Mouse (Mus musculus): Measurements from ENCODE around the gene Hsh2d.

The Hsh2d gene

GRCm38 (mm10) chr8:72189417-72190214 is at the start of gene Hsh2d:
Gene Hsh2d, plus strand, starts transcription at chr8:72189638.
- no peak for DNase-seq (ENCODE audit: extremely low spot score, low read depth, low spot score)

DNA sequence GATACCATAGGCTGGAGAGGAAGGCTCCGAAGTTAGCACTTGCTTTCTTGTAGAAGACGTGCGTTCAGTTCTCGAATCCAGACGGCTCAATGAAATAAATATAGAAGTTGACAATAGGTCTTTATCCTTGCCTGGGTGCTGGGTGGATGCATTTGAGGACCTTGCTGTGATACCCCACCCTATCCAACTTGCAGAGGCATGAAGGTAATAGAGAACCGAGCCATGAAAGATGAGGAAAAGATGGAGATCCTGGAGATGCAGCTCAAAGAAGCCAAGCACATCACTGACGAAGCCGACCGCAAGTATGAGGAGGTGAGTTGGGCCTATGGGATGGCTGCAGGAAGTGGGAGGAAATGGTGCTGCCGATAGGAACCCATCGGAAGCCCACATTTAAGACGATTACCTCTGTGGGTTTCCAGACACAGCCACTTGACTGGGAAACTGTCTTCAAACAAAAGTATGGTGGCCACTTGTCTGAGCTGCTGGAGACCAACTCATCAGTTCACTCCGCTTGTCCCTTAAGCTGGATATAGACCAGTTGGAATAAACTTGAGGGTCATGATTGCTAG is 46.1 kb upstream of the Hsh2d start:
- DNase-seq (ENCODE audit: extremely low spot score, low read depth, low spot score) = no peak

- DNase-seq (ENCODE audit: extremely low spot score, low read depth, low spot score) = no peak
These were observed 45.0 kb upstream of the Hsh2d start for GRCm38 (mm10) chr8:72144345-72144975.

- no peak for DNase-seq (ENCODE audit: extremely low spot score, low read depth, low spot score)
These were observed 43.9 kb upstream of the Hsh2d start for GRCm38 (mm10) chr8:72145511-72145910.

- DNase-seq (ENCODE audit: extremely low spot score, low read depth, low spot score) = no peak
These were observed 43.4 kb upstream of the Hsh2d start for GRCm38 (mm10) chr8:72146056-72146455.

DNA sequence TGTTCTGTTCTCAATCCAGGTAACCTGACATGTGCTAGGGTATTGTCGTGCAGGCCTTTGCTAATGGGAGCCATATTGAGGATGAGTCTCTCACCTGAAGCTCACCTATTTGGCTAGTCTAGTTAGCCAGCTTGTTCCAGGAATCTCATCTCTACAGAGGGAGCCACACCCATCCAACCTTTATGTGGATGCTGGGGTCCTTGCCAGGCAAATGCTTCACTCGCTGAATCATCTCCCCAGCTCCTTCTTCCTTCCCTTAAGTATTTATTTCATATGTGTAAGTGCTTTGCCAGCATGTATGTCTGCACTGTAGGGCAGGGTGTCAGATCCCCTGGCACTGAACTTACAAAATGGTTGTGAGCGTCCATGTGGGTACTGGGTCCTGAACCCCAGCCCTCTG is 42.9 kb upstream of the Hsh2d start:
- no peak for DNase-seq (ENCODE audit: extremely low spot score, low read depth, low spot score)

- DNase-seq (ENCODE audit: extremely low spot score, low read depth, low spot score) = no peak
These were observed 42.2 kb upstream of the Hsh2d start for GRCm38 (mm10) chr8:72147266-72147665.

DNA sequence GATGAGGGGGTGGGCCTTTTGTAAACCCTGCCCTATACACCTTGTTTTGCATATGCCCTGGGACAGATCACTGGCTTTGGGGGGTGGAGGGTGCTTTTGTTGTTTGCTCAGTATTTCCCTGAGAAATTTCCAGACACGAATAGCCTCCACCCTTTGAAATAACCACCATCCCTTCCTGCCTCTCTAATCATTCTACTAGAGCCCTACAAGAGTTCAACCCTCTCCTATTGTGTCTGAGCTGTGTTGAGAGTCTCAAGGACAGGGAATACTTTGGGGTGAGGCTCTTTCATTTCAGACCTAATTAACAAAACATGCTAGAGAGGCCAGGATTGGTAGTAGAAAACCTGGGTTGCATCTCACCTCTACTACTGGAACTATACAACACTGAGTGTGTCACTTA is 40.4 kb upstream of the Hsh2d start:
- no peak for DNase-seq (ENCODE audit: extremely low spot score, low read depth, low spot score)

DNA sequence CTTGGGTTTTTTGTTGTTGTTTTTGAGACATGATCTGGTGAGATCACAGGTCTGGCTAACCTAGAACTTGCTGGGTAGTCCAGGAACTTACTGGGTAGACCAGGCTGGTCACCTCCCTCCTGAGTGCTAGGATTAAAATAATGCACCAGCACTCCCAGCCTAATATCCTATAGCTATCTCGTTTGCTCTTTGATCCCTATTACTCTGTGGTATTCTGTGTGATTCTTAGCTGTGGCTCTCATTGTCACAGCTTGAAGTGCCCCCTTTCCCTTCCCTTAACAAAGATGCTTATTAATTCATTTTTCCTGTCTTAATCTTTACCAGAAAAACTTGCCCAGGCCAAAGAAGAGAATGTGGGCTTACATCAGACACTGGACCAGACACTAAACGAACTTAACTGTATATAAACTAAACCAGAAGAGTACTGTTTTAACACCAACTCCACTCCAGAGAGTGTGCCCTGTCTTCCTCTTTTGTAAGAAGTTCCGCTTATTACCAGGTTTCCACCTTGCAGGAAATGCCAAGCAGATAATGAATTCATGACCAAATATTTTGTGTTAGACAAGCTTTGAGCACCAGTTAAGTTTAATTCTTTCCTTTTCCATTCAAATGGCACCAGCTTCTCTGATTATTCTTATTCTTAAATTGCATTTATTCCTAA is 37.9 kb upstream of the Hsh2d start:
- no peak for DNase-seq (ENCODE audit: extremely low spot score, low read depth, low spot score)

DNA sequence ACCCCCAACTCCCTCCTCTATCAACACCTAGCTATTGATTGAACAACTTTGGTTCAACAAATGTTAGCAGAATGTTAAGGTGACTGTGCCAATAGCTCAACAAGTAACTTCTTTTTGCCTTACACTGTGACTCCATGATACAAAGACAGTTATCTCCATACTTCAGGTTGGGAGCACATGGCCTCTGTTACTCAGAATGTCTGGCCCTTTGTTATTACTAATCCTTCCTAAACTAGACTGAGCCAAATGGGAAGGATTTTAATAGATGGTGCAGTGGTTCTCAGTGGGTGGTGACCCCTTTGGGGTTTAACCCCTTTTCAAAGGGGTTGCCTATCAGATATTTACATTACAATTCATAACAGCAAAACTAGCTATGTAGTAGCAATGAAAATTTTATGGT is 36.1 kb upstream of the Hsh2d start:
- DNase-seq (ENCODE audit: extremely low spot score, low read depth, low spot score) = no peak

- DNase-seq (ENCODE audit: extremely low spot score, low read depth, low spot score) = no peak
These were observed 31.3 kb upstream of the Hsh2d start for GRCm38 (mm10) chr8:72158096-72158495.

- DNase-seq (ENCODE audit: extremely low spot score, low read depth, low spot score) = no peak
These were observed 30.7 kb upstream of the Hsh2d start for GRCm38 (mm10) chr8:72158726-72159125.

- DNase-seq (ENCODE audit: extremely low spot score, low read depth, low spot score) = no peak
These were observed 29.4 kb upstream of the Hsh2d start for GRCm38 (mm10) chr8:72160007-72160406.

DNA sequence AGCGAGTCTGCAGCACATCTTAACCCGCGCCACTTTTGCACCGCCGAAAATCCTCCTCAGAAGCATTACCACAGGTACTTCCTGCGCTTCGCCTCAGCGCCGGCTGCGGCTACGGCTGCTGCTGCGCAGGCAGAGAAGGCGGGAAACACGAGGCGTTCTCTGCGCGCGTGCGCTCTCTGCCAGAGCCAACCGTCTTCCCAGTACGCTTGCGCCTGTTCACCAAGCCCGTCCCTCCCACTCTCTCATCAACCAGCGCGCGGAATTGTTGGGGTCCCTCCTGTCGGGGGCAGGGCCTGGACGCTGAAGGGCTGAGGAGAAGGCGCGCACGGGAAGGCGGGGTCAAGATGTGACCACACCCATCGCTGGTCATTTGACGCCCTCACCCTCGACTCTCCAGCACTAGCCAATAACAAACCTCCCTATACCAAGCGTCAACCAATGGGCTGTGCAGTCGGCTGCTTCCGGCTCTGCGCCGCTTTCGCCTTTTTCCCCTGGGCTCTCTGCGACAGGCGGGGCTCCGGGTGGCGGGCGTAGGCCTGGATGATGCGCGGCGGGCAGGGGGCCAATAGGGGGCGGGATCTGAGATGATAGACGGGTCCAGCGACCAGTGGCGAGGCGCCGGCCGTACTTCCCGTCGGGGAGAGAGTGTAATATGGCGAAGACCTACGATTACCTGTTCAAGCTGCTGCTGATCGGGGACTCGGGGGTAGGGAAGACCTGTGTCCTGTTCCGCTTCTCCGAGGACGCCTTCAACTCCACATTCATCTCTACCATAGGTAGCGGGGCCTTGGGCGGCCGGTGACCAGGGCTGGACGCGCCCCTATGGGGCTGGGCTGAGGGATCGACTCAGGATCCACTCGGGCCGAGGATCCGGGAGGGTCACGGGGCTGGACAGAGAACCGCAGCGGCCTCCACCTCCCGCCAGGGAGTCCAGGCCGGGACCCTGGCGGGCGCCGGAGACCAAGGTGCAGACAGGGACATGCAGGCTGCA is 28.4 kb upstream of the Hsh2d start, which contains the start of gene Rab8a:
TSS of gene Rab8a (plus strand) at position 494 of the 991 bp plus-strand sequence.
- DNase-seq (ENCODE audit: extremely low spot score, low read depth, low spot score) = peak; percentile 93

- no peak for DNase-seq (ENCODE audit: extremely low spot score, low read depth, low spot score)
These were observed 26.6 kb upstream of the Hsh2d start for GRCm38 (mm10) chr8:72162821-72163220.

GRCm38 (mm10) chr8:72169098-72169668 is 20.3 kb upstream of the Hsh2d start:
- DNase-seq (ENCODE audit: extremely low spot score, low read depth, low spot score) = no peak

DNA sequence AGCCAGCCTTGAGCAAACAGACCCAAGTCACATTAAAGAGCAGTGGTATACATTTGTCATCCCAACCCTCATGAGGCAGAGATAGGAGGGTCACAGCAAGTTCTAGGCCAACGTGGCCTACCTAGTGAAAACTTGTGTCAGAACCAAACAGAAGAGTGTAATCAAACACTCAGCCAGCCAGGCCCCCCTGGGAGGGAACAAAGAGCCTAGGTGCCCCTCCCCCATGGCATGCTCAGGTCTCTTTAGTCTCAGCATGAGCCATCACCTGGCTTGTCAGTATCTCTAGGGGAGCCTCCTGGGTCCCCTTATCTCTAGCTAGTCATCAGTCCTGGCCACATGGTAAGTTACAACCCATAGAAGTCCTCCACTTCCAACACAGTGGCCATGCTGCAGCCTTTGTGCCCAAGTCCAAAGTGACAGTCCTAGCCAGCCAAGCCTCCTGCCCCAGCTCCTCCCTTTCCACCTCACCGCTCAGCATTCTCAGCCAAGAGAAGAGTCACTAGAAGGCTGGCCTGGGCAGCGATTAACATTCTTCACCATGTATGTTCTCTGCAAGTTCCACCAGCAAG is 19.7 kb upstream of the Hsh2d start:
- no peak for DNase-seq (ENCODE audit: extremely low spot score, low read depth, low spot score)

GRCm38 (mm10) chr8:72177346-72177925 is 12.0 kb upstream of the Hsh2d start:
- DNase-seq (ENCODE audit: extremely low spot score, low read depth, low spot score) = no peak

DNA sequence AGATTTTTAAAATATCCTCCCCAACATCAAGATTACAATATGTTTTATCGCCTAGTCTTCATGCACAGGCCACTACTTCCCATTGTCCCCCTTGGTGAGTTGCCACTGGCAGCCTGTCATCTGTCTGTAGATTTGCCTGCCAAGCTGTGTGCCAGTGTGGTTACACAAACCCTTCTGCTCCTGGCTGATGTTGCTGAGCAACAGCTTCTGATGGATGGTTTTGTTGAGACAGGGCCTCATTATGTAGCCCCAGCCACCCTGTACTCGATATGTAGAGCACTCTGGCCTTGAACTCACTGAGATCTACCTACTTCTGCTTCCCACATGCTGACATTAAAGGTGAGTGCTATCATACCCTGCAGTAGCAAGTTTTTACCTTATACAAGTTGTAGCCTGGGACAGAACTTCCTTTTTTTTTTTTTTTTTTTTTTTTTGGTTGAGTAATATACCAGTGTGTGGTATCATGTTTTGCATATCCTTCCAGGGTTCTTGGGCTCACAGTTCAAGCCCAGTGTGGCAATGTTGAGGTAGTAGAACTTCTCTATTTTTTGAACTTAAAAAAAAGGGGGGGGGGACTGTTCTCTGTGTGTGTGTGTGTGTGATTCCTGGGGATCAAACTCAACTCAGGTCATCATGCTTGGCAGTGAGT is 5.8 kb upstream of the Hsh2d start:
- DNase-seq (ENCODE audit: extremely low spot score, low read depth, low spot score) = no peak
